Mouse (Mus musculus): ENCODE measurements around the gene U2af1l4.
A peak's percentile ranks its signal among the peaks of the same experiment; 100 is the strongest.

U2af1l4 gene

DNA sequence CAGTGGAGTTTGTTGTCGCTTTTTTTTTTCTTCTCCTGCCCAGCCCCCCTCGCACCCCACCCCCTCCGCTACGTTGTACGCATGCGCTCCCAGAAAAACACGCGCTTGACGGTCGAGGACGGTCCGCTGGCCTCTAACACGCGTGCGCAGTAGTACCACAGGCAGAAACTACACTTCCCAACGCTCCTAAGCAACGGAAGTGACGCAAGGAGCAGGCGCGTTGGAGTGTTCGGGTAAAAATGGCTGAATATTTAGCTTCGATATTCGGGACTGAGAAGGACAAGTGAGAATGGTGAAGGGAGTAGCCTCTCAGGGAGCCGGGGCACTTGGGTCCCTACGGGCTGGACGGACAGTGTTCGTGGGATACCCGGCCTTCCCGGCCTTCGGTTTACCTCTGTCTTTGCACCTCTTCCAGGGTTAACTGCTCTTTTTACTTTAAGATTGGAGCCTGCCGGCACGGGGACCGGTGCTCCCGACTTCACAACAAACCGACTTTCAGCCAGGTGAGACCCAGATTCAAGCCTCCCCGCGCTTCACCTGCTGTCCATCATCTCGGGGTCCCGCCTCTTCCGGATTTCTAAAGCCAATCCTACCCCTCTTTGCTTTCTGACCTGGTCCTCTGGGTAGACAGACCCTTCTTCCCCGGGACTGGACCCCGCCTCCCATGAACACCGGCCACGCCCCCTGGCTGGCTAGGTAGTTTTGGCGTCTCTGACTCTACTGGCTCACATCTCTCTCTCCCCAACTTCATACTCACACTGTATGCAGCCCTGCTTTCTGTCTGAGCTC lies at the start of gene U2af1l4, which contains the start of the genes Gm49396 and Psenen:
Gene U2af1l4, plus strand, starts transcription at position 185 of the 789 bp plus-strand sequence.
Gene Gm49396, plus strand, starts transcription at position 228 of the 789 bp plus-strand sequence.
Gene Psenen, minus strand, starts transcription at position 511 of the 789 bp plus-strand sequence.
- peak; percentile 97 for DNase-seq

DNA sequence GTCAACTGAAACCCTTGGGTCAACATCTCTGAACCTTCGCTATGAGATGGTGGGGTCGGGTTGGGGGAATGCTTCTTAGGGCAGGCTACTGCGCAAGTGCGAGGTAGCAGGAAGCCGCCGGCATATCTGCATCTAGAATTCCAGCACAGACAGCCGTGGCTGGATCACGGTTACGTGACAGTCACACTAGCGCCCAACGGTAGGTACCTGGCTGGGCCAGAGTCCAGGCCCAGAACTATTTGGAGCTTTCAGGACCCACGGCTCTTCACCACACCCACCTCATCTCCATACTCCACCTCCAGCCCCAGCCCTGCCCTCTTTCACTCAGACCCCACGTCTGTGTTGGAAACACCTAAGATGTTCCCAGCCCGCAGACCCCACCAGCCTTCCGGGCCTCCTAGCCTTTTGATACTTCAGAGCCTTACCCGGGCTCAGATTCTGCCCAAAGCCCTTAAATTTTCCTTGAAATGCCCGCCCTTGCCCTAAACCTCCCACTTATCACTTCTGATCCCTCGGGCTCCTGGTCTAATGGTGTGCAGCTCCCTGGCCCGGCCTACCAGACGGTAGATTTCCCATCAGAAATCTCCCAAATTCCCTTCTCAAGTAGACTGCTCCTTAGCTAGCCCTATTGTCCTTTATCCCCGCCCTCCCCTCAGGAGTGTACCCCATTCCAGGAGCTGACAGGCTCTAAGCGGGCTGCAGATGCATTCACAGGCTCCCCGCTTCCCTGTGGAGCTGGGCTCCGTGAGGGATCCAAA lies 47.9 kb upstream of the U2af1l4 start:
- DNase-seq: no peak

DNA sequence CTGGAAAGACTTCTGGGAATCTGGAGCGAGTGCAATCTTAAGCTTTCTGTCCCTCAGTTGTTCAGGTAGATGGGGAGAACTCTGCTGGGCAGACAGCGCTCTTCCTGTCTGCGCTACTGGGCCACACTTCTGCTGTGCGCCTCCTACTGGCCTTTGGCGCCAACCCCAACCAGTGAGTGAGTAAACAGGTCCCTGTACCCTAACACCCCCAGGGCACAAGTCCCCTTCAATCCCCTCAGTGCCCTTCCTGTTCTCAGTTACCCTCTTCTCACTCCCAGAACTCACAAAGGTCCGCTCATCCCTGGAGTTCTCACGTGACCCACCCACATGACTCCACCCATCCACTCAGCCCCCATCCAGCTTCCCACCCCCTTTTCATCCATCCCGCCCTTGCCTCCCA lies 44.8 kb upstream of the U2af1l4 start:
- DNase-seq: no peak

DNA sequence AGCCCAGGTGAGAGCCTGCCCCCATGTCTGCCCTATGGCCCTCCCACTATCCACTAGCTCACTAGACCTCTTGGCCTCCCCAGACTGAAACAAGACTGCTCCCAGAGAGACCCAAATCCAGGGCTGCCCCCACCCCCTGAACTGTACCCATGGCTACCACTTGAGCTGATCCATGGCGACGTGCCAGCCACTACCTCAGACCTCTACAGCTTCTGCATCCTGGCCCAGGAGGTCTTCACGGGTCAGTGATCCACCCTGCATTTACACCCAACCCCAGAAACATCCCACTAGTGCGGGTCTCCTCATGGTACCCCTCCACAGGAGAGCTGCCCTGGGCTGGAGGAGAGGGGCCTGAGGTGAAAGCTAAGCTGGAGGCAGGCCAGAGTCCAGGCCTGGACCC lies 42.7 kb upstream of the U2af1l4 start:
- peak; percentile 44 for DNase-seq

DNA sequence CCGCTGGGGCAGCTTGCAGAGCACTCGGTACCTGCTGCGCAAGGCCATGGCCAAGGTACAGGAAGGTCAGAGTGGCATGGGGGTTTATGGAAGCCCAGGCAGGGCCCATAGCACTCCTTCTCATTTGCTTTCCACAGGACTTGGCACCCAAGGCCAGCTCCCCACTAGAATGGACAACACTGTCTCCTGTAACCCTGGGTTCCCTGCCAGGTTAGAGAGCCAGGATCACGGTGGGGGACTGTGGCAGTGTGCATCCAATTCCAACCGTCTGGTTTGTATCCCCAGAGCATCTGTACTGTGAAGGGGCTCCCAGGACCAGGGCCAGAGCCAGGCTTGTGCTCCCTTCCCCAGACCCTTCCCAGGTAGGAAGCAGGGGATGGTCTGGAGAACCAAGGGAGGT lies 42.2 kb upstream of the U2af1l4 start:
- DNase-seq: peak; percentile 77

DNA sequence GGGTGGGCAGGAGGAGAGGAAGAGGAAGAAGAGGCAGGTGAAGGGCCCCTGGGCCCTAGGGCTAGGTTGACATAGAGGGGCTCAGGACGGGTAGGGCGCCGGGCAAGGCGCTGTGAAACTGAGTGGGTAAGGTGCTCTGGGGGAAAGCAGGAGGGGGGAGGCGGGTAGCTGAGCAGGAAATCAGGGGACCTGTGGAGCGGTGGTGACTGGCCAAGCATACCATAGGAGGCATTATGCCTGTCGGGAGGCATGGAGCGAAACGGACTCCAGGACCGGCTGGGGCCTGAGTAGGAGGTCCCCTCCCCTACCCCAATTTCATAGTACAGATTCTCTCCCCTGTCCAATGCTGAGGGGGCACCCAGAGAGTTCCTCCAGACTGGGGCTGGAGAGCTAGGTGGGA lies 40.2 kb upstream of the U2af1l4 start:
- DNase-seq: no peak

DNA sequence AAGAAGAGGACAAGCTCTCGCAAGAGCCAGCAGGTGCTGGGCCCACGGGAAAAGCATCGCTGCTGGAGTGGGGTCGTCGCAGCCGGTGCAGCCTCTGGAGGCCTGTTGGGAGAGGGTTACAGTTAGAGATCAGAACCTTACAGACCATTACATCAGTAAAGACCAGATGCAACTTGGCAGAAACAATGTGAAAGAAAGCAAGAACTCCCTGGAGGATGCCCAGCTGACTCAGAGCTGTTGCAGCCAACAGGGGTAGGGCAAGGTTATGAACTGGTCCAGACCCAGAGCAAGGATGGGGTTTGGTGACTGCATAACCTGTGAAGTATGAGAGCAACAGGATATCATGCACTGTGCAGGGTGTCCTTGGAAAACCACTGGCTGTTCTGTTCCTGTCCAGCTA lies 38.6 kb upstream of the U2af1l4 start:
- DNase-seq: no peak

DNA sequence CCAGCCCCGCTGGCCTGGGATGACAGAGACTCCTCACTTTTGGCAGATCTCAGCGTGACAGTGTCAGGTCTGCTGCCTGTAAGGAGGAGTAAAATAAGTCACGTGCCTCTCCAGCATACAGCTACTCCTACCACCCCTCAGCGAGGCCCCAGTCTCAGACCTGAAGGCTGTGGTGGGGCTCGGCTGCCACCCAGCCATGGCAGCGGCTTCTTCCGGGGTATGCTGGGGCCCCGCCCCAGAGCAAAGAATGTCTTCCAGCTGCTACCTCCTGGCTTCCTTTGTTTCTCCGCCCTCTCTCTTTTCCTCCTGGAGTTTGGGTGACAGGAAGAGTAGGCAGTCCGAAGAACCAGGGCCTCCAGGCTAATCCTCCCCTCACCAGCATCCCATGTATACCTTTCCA lies 37.1 kb upstream of the U2af1l4 start:
- DNase-seq: no peak

DNA sequence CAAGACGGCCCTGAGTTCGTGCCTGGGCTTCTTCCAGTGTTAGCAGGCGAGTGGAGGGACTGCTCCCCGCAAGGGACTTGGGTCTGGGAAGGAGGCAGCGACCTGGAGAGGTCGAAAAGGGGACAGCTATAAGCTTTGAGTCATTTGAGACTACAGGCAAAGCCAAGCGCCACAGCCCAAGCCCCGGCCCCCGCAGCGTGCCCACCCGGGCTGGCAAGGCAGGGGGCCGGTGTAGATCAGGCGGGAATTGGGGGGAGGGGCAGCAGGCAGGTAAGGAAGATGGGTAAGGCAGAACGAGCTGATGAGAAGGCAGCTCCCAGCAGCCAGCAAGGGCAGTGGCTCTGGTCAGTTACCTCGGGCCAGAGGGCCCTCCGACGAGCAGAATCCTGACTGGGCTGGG lies 36.7 kb upstream of the U2af1l4 start:
- DNase-seq: peak; percentile 4

DNA sequence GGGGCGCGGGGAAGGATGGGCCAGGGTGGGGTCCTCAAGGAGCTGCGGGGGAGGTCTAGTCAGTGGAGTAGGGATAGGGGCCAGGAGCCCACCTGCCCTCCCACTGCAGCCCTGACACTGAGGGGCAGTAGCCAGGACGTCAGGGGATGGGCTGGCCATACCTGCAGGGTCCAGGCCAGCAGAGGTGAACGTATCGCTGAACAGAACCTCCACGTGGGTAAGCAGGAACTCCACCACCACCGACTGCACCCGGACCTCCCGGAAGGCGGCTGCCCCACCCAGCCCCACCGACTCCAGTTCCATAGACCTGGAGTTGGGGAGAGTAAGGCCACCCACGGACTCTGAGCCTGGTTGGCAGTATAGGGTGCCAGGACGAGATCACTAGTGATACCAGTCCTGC lies 36.1 kb upstream of the U2af1l4 start:
- no peak for DNase-seq

DNA sequence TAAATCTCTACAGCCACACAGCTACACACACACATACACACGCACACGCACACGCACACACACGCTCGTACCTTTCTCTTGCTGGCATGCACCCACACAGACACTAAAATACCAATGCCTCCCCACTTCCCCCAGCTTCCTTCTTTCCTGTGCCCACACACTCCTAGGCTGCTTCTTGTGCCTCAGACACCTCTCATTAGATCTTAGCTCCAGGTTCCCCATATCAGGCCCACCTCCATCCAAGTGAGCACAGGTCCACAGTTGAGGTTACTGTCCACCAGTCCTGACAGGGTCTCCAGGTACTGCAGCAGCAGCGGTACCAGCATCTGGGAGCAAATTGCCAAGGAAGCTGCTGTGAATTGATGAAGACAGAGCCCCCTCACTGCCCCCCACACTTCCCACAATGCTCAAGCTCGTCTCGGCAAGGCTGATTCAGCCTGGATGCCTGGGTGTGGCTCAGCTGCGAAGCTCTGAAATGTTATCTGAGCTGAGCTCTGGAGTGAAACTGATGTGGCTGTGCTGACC lies 31.7 kb upstream of the U2af1l4 start:
- DNase-seq: peak; percentile 6

DNA sequence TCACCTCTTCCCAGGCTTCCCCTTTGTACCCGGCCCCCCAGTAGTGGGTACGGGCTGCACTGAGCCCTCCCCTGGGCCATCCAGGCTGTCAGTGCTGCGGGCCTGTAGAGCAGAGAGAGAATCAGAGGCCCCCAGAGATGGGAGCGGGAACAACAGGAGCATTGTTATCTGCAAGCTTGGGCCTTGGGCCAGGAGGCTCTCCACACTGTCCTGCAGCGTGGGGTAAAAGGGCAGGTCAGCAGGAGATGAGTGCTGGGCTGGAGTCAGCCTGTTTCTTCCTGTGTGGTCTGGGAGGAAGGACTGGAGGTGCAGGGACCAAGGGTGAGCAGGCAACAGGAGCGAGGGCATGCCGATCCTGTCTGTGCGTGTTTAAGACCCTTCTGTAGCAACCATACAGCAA lies 30.2 kb upstream of the U2af1l4 start:
- DNase-seq: no peak

DNA sequence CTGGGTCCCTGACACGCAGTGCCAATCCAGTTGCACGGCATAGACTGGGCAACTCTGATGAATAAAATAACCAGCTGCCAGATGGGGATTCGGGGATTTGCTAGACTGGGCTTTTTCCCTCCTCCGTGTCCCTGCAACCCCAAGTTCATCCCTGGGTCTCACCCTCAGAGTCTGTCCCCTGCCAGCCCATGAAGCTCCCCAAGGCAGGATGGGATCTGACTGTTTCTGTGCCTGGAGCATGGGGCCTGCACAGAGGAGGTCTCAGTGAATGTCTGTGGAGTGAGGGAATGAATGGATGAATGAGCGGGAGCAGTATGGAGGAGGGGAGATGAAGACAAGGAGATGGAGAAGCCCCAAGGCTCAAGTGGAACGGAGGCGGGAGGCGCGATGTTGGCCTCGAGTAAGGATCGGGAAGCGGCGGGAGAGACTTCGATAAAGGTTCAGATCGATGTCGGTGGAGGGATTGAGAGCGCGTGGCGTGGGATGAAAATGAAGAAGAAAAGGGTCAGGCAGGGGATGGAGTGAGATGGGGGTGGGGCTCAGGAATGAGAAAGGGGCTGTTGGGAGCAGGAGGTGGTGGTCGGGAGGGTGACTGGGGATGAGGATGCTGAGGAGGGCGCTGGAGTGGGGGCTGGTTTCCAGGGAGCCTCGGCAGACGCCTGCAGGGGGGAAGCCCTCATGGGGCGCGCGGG lies 29.0 kb upstream of the U2af1l4 start:
- peak; percentile 58 for DNase-seq

DNA sequence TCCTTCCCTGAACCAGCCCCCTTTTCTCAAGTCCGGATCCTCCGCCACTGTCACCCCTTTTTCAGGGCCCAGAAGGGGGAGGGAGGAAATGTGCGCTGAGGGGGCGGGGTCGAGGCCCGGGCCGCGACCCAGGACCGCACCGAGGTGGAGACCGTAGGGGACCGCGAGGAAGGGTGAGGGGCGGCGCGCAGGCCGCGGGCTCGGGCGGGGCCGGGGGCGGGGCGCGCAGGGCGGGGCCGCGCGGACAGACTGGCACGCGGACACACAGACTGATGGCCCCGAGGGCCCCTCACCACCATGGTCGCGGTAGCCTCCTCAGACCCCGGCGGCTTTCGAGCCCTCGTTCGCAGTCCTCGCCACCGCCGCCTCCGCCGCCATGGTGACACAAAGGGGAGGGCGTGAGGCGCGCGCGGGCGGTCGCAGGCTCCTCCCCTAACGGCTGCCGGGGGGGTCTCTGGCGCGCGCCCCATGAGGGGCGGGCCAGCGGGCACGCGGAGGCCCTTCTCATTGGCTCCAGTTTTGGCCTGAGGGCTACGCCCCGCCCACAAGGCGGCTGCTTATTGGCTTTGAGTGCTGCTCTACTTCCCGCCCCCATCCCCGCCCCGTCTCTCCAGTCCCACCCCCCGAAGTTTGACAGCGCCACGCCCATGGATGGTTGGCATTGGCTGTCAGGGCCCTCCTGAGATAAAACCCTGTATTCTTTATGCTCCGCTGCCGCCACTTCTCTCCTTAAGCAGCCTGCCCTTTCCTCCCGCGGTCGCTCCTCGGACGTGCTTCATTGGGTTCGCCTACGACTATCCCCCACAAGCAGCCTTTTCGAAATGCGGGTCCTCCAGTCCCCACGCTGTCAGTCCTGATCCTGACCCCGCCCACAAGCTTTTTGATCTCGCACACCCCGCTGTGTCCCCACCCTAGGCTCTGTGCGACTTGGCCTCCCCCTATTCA lies 28.2 kb upstream of the U2af1l4 start, which contains the start of gene Arhgap33:
Gene Arhgap33, minus strand, starts transcription at position 428 of the 945 bp plus-strand sequence.
- peak; percentile 96 for DNase-seq

DNA sequence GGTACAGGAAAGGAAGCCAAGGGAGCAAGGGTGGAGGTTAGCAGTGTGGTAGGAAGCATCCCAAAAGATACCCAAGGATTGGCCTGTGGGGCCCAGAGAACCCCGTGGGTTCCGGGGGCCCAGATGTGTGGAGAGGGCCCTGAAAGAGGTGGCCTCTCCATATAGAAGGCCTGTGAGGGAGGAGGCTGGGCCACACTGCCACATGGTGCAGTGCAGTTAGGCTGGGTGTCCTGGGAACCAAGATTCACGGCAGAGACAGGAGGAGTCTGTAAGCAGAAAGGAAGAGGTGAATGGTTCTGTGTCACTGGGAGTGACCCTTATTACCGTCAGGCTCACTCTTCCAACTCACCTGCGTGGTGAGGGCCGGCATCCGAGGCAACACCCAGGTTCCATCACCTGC lies 22.5 kb upstream of the U2af1l4 start:
- no peak for DNase-seq

DNA sequence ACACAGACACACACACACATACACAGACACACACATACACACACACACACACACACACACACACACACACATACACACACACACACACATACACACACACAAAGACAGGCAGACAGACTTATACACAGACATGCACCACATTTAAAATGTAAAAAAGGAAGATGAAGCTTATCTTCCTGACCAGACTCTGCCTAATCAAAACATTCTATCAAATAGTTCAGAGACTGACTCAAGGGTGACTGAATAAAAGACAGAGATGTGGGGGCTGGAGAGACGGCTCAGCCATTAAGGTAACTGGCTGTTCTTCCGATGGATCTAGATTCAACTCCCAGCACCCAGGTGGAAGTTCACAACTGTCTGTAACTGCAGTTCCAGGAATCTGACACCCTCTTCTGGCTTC lies 18.8 kb upstream of the U2af1l4 start:
- DNase-seq: no peak

DNA sequence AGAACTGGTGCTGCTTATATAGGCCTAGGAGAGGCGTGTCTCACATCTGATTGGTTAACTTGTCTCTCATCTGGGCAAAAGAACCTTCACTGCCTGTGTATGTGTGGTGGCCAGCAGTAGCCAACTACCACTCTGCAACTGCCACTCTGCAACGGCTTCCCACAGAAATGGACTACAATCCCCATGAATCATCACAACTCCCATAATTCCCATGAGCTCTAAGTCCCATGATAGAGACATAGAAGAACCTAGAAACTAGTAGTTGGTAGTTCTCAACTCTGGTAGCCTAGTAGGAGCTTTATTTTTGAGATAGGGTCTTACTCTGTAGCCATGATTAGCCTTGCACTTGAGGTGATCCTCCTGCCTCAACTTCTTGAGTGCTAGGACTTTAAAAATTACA lies 13.2 kb upstream of the U2af1l4 start:
- no peak for DNase-seq

DNA sequence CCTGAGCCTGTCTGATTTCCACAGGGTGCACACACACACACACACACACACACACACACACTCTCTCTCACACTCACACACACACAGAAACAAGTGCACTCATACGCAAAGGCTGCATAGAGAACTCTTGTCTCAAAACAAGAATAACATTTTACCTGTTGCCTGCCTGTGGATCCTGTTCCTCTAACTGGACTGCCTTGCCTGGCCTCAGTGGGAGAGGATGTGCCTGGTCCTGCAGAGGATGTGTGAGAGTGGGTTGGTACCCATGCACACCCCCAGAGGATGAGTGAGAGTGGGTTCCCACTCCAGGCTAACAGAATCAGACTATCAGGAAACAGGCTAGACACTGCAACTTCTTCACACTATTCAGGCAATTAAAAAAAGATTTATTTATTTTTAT lies 12.5 kb upstream of the U2af1l4 start:
- peak; percentile 53 for DNase-seq

DNA sequence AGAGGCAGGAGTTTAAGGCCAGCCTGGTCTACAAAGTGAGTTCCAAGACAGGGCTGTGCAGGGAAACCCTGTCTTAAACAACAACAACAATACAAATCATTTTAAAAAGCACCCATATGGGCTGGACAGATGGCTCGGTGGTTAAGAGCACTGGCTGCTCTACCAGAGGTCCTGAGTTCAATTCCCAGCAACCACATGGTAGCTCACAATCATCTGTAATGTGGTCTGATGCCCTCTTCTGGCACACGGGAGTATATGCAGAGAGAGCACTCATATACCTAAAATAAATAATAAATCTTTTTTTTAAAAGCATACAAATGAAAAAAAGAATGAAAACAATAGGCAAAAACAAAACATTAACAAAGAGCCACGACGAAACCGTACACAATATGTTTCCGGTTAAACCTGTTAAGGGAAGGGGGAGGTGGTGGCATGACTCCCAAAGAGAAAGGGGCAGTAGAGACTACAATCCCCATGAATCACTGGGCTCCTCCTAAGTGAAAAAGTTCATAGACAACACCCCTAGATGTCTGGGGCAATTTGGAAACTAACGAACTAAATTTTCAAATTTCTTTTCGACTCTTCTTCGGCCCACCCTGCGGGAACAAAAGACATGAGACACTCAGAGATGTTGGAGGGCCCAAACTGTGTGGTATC lies 11.5 kb upstream of the U2af1l4 start:
- no peak for DNase-seq

DNA sequence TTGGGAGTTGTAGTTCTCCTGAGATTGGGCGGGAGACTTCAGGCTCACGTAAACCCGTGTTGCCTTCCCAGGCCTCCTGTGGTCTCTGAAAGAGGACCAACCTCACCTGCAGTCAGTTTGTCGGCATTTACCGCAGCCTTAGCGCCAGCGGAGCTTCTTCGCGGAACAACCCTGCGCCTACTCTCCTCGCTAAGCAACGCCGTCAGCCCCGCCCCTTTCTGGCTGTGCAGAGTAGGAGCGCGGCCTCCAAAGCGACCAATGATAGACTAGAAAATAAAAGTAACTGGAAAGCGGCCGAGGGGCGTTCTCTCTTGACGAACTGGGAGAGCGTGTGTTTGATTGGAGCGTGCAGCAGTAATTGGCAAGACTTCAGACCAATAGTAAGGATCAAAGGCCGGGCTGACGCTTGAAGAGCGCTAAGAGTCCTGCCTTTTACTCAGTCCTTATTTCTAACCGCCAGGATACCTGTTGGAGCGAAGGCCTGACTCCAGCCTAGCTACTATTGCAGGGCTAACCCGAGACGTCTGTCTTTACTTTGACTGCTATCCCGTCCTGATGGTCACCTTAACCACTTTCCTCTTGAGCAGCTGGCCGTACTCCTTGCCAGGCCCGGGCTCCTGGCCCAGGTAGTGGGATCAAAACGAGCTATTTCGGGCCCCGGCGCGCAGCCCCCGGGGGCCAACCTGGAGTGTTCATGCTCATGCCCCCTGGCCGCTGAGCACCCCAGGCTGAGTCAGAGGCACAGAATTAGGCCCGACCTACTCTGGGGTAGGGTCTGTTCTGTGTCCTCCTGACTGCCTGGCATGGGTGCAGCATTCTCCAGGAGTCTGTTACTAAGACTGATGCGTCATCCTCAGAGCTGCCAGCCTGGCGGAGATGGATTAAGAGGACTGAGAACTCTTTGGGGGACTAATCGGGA lies 10.7 kb upstream of the U2af1l4 start, which contains the start of the genes Hspb6 and Proser3:
Gene Hspb6, plus strand, starts transcription at position 77 of the 919 bp plus-strand sequence.
Gene Proser3, minus strand, starts transcription at position 198 of the 919 bp plus-strand sequence.
- DNase-seq: peak; percentile 99
